Mouse (Mus musculus) fat pad, adult 2 months (tissue): ENCODE measurements around the gene Hoxd9.

Experiments
- DNase-seq: peaks from one replicate; pipeline ENCODE4 v3.0.0-alpha.2; 2011; ENCODE audit warnings: low read depth, low spot score; ENCODE audit errors: extremely low read depth

Gene Hoxd9

DNA sequence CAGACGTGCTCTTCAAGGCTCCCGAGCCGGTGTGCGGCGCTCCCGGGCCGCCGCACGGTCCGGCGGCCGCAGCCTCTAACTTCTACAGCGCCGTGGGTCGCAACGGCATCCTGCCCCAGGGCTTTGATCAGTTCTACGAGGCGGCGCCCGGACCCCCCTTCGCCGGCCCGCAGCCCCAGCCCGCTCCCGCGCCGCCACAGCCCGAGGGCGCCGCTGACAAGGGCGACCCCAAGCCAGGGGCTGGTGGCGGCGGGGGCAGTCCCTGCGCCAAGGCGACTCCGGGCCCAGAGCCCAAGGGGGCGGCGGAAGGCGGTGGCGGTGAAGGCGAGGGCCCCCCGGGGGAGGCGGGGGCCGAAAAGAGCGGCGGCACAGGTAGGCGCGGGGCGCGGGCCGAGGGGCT, 14.7 kb upstream of the Hoxd9 start:
- DNase-seq = no peak

DNA sequence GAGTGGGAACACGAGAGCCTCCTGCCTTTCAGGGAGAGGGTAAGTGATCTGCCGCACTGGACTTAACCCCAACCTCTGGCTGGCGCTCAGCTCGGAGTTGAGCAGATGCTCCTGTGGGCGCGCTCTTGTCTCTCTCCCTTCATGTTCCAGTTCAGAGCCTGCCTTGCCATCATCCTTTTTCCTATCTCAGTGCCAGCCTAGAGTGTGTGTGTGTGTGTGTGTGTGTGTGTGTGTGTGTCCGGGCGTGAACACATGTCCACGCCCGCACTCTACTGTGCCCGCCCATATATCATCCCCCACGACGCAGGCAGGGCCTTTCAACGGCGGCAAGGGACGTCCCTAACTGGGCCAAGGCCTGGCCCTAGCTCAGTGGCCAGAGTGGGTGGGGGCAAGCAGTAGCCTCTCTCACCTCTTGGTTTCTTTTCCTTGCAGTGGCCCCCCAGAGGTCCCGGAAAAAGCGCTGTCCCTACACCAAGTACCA, 14.0 kb upstream of the Hoxd9 start:
- no peak for DNase-seq

DNA sequence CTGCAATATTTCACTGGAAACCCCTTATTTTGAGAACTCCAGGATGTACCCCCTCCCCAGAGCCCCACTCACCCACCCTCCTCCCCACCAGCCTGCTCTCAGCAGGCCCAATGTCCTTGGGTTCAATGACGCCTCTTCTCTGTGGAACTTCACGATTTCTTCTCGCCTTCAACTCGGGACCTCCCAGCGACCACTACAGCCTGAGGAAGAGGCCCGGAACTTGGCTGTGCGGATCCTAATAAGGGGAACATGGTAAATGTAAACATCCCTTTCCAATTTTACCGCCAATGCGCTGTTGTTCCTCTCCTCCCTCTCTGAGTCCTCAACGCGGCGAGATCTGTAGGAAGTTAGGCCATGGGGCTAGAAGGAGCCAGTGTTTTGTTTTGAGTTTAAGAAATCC, 13.4 kb upstream of the Hoxd9 start:
- no peak for DNase-seq

DNA sequence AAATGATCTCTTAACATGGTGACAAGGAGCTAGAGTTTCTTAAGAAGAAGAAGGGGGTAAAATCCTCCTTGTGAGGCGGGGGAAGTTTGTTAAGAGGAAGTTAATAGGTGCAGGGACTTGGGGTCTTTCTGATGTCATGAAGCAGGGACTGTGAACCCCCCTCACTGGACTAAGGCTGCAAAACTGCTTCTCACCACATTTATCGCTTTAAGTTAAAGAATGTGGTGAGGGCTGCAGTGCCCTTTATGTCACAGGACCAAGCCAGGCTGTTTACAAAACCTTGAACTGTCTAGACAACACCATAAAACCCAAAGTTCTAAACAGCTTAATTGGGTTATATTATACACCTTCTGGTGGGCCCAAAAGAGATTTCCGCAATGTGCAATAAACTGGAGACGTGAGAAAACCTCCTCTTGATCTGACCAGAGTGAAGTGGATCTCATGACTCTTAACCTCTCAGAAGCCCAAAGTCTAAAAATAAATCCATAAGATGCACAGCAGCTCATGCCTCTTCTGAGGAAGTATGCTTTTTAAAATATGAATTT, 12.4 kb upstream of the Hoxd9 start:
- DNase-seq = no peak

DNA sequence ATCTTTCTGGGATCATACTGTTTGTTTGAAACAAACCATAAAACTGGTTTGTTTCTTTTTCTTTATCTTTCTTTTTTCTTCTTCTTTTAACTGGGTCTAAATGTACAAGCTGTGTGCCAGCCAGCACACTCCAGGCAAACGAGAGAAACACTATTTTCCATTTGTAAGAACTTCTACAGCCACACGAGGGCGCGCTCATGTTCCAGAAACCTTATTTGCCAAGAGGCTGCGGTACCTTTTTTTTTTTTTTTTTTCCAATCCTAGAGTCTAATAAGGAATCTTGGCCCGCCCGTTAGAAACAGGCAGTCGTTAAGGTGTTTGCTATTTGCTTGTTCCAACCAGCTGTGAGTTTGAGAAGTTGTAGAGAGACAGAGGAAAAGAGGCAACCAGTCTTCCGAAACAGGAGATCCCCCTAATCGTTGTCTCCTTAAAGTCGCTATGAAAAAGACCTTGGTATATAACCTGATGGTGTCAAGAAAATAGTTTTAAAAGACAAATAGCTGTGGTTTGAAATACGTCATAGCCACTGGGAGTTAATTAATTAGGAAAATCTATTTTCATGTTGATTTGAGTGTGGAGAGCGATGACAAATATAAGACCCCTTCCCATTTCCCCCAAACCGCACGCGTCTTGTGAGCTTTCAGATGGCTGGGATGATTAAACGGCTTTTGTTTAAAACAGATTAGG, 11.1 kb upstream of the Hoxd9 start:
- no peak for DNase-seq

DNA sequence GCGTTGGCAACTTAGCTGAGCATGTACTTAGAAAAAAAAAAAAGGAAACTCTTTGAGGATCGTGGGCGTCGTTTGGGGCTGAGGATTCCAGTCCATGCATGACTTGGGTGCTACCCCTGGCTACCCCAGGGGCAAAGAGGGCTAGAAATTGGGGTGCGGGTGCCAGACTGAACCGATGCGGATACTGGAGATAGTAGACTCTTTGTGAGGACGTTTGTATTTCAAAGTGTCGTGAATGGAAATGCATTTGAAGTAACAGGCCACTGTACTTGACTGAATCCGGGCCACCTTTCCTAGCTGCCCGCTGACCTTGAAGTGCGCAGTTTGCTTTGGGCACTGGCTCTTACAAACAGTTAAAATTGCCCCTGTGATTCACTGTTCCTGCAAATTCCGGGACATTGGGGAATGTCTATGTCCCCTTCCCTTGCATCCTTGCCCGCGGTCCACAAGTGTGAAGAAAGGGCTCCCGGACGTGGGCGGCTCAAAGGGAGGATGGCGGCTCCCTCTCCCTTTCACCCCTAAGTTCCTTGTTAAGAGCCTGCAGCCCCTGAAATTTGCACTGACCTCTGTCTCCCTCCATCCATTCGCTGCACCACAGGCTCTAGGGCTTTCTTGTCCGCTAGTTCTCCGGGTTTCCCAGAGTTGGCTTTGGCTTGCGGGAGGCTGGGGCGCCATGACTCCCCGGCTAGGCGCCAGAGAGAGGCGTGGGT, 10.4 kb upstream of the Hoxd9 start:
- DNase-seq = no peak

DNA sequence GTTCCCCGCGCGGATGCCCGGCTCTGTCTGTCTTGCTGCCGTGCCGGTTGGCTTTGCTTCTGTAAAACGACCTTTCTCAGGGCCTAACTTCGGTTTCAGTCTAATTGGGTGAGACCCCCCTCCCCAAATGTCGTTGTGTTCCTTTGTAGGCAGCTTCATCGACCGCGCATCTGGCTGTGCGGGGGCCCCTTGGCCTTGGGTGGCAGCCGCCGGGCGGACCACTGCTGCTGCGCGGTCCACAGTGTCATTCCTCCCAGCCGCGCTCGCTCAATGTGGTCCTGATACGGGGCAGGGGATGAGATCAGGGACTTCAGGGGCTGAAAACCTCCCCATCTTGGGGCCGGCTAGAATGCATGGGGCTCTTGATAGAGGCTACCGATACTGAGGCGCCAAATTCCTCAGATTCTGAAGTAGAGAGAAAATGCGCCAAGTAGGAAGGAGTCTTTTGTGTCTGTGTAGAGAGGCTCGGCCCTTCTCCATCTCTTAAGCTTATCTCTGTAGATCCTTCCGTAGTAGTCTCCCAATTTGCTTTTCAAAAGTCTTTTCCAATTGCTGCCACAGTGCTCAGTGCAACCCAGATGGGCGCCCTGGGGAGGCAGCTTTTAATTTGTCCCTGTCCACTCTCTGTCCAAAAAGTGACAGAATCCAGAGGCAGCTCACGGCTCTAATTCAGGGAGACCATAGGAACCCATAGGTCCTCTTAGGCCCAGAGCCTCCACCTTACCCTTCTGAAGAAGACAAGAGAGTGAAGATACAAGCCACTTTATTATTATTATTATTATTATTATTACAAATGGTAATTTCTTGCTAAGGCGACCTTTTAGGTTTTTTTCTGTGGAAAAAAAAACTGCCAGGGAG, 9.6 kb upstream of the Hoxd9 start:
- DNase-seq = no peak

DNA sequence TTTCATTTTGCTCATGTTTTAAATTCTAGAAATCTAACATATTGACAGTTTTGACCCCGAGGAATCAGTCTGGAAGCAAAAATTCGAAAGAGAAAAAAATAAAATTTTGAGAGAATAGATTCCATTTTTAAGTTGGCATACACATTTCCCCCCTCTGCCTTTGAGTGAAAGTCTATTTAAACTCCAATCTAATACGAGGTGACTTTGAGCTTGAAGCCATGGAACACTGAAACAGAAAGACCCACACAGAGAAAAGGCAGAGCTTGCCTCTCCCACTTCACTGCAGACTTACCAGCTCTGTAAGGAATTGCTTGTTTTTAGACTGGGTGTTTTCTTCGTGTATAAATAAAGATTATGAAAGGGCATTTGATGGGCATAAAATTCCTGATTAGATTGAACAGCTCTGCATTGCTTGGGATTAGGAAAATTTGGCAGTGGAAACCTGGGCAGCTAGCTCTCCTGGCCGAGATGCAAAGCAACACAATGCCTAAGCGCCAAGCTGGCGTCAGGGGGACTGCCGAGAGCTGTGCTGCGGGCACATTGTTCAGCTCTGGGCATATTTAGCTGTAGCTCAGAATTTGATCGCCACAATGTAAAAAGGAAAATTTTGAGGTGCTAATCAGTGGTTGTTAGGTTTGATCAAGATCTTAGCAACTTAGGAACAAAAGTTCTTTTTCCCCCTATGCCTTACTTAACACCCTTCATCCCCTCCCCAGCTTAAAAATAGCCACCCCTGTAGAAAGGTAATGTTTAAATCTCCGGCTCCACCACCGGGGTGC, 8.5 kb upstream of the Hoxd9 start:
- no peak for DNase-seq

DNA sequence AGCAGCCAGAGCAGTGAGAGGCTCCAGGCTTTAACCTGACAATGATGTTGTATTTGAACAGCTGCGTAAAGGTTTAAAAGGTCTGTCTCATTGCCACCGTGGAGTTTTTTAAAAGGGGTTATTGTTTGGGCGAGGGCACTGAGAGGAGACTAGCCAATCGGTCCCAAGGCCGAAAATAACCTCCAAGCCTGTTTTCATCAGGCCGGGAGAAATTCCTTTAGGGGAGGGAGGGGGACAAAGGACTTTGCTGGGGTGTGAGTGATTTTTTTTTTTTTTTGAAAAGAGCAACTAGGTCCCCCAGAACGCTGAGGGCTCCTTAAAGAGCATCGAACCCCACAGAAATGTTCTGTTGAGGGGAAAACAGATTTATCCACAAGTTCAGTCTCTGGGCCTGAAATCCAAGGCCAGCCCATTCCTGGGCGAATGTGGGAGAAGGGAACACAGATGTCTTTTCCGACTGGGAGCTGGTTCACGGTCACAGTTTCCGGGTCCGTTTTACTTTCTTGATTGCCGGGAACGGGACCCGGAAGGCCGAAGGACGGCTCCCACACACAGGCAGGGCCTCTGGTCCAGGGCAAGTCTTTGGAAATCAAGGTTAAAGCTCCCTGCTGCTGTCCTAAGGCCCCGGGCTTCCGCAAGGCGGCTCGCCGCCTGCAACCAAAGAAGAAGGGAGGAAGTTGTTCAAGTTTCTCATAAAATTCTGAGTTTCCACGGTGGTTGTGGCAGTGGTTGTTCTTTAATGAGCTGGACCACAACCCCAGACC, 7.8 kb upstream of the Hoxd9 start:
- no peak for DNase-seq

DNA sequence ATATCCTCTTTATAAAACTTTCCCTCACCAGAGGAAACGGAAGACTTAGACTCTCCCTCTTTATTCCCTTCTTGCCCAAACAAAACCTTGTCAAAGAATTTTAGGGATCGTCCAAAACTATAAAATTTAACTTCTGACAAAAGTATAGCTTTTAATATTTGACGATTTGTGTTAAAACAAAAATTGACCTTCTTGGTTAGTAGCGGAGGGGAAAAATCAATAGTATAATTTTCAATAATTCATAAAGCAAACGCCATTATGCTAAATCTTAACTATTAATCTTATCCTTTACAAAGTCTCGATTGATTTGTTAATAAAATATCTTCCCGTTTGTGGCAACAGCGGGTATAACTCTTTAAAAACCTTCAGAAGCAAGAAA, 7.2 kb upstream of the Hoxd9 start:
- DNase-seq = no peak

DNA sequence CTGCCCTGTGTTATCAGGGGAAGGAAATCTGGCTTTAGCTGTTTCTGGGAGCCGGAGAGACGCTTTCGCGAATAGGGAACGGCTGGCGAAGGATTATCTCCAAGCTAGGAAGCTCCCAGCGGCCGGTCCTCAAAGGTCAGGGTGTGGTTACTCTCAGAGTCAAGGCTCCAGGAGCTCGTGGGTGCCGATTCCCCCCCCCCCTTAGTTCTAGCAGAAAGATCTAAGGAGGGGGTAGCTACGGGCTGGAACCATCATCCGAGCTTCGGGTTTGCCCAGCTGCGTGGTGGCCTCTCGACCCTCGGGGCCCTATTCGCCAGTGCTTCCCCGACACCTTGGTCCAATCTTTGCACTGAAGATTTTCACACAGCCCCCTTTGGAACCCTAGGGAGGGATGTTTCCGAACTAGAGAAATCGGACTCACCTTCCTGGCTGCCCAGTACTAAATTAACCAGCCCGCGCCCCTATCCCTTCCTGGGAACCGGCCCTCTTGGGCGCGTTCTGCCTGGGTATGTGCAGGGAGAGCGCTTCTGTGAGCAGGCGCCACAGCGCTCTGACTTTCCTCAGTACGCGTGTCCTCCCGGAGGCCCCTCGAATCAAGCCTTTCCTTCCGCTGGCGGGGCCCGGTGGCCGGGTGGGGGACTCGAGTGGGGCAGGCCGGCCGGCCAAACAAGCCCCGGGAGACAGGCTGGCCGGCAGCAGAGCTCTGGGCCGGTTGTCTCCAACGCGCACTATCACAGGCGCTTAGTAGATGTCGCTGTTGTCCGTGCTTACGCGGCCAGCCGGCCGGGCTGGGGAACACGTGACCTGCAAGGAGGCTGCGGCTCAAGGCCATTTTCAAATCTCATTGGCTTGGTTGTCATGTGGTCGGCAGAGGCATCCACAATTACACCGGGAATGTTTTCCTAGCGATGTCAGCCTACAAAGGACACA, 6.2 kb upstream of the Hoxd9 start, which contains the start of gene Hoxd10:
Hoxd10 (plus strand) TSS at position 903 of the 930 bp plus-strand sequence.
- no peak for DNase-seq

DNA sequence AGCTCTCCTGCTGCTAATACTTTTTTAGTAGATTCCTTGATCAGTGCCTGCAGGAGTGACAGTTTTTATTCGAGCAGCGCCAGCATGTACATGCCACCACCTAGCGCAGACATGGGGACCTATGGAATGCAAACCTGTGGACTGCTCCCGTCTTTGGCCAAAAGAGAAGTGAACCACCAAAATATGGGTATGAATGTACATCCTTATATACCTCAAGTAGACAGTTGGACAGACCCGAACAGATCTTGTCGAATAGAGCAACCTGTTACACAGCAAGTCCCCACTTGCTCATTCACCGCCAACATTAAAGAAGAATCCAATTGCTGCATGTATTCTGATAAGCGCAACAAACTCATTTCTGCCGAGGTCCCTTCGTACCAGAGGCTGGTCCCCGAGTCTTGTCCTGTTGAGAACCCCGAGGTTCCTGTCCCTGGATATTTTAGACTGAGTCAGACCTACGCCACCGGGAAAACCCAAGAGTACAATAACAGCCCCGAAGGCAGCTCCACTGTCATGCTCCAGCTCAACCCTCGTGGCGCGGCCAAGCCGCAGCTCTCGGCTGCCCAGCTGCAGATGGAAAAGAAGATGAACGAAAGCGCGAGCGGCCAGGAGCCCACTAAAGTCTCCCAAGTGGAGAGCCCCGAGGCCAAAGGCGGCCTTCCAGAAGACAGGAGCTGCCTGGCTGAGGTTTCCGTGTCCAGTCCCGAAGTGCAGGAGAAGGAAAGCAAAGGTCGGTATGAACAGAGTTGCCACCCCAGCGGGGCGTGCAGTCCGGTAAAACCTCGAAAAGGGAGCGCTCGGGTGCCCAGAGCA, 5.3 kb upstream of the Hoxd9 start:
- DNase-seq = no peak

DNA sequence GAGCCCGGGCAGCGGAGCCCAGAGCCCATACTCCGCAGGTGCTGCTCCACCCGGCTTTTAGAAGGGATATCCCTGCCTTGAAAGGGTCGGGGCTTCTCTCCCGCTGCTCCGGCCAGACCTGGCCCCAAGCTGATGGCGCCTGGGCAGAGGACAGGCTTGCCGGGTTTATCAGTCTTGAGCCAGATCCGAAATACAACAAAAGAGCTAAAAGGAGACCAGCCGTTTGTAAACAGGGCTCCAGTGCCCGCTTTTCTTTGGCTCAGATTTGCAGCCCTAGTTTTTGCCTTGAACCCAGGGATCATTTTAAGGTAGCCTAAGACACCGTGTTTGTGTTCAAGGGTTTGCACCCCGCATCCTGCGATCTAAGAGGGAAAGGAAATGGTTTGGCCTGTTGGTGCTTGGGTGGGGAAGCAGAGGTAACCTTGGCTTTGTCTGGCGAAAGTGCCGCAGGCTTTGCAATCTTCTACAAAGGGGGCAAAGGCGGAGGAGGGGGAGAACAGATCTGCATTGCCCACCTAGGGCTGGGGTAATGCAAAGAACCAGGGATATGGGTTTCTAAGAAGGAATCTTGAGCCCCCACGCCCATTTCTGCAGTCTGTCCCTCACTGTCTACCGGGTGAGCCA, 4.6 kb upstream of the Hoxd9 start:
- DNase-seq = no peak

DNA sequence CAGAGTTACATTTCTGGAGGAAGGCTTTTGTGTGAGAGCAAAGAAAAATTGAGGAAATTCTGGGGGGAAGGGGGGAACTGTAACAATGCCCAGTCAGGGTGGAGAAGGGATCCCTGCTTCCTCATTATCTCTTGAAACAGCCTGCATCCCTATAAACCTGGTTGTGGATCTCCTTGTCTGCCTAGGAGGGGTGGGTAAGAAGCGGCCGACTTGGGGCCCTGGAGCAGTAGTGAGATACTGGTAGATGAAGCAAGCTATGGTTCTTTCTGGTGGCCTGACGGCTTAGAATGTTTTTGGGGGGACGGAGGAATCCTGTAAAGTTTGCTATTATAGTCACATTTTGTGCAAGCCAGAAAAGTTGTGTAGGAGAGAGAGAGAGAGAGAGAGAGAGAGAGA, 4.1 kb upstream of the Hoxd9 start:
- no peak for DNase-seq

DNA sequence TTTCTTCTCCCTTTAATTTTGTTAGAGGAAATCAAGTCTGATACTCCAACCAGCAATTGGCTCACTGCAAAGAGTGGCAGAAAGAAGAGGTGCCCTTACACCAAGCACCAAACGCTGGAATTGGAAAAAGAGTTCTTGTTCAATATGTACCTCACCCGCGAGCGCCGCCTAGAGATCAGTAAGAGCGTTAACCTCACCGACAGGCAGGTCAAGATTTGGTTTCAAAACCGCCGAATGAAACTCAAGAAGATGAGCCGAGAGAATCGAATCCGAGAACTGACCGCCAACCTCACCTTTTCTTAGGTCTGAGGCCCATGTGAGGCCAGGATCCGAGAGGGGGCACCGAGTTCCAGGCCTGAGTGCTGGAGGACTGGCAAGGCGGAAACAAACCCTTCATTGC, 3.5 kb upstream of the Hoxd9 start:
- no peak for DNase-seq

DNA sequence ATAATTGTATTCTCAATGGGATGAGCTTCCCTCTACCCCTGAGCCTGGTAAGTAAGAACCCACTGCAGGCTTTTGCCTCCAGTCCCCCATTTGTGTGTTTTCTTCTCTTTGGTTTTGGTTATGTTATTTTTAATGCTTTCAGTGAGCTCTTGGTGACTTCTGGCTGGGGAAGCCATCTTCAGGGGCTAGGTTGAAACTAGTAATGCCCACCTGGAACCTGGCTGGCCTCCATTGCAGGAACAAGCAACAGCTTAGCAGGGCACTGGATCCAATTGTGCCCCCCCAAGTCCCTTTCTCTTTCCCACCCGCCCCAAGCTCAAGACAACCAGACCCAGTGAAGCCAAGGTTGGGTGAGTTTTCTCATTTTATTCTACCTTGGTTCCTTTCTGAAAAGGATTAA, 2.1 kb upstream of the Hoxd9 start:
- DNase-seq = no peak

DNA sequence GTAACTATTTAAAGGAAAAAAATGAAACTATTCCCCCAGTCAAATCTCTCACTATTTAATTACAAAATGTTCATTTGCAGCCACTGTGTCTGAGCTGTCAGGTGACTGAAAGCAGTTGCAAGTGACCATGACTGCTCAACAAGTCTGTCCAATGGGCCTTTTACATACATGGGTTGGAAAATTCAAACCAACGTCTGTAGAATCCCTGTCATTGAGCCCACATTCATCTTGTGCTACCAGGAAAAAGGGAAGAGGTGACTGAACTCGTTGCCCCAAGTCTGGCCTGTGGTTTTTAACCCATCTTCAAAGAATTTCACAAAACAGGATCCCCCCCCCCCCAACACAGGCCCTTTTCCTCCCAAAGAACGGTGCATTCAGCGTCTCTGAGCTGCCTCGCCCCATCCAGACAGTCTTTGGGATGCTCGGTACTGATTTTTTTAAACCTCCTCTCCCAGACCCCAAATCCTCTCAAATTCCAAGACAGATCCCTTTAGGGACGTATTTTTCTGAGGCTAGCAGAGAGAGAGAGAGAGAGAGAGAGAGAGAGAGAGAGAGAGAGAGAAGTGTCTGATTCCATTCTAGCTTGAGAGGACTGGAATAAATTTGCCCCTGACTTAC, 1.6 kb upstream of the Hoxd9 start:
- no peak for DNase-seq
